Mouse (Mus musculus) testis, adult 2 months (tissue): ENCODE data around the gene Bora.

Experiments
- CTCF ChIP-seq: fragments of 200-500 bp; IDR thresholded peaks from 2 replicates; pipeline ENCODE4 v1.5.1; 2012; ENCODE audit warnings: low read depth, mild to moderate bottlenecking, inconsistent platforms, low read length, moderate library complexity; ENCODE audit not compliant: control insufficient read depth, insufficient read depth, insufficient replicate concordance
- POLR2A ChIP-seq: fragments of 200-500 bp; IDR thresholded peaks from 2 replicates; pipeline ENCODE4 v1.6.1; 2012; ENCODE audit warnings: low read depth, mild to moderate bottlenecking, inconsistent platforms, low read length, moderate library complexity; ENCODE audit not compliant: control insufficient read depth

- TF ChIP-seq POLR2A (no peak), CTCF (no peak)
Observed at GRCm38 (mm10) chr14:99031337-99031873, 14.6 kb upstream of the Bora start.
